Mouse (Mus musculus) mature B cell (primary cell): ENCODE results near the gene Olfr286.

Experiments
- in situ Hi-C: fragments of 300-500 bp; cut with MboI; formaldehyde crosslinking; loops from 2 replicates; pipeline ENCODE4 v1.14.3; 2019

Olfr286 gene

GRCm38 (mm10) chr15:98234350-98234749 is at the start of gene Olfr286:
Olfr286 (minus strand) TSS chr15:98234450.
- in situ Hi-C loops, result no loop called here

- in situ Hi-C loops, result no loop called here
These were observed 23.5 kb upstream of the Olfr286 start for GRCm38 (mm10) chr15:98257776-98258175.

- in situ Hi-C loops, result no loop called here
These were observed 22.9 kb upstream of the Olfr286 start, which contains the start of gene H1fnt for GRCm38 (mm10) chr15:98257193-98257592. H1fnt (minus strand) TSS chr15:98257293.

GRCm38 (mm10) chr15:98256271-98256670 is 22.0 kb upstream of the Olfr286 start:
- in situ Hi-C loops, result no loop called here

GRCm38 (mm10) chr15:98235442-98235841 is 1.2 kb upstream of the Olfr286 start:
- in situ Hi-C loops, result no loop called here

- in situ Hi-C loops, result no loop called here
These were observed 8.2 kb downstream of the Olfr286 start for GRCm38 (mm10) chr15:98226096-98226495.

GRCm38 (mm10) chr15:98225610-98226009 is 8.6 kb downstream of the Olfr286 start:
- in situ Hi-C loops, result no loop called here

GRCm38 (mm10) chr15:98222377-98222776 is 11.9 kb downstream of the Olfr286 start:
- in situ Hi-C loops, result no loop called here

GRCm38 (mm10) chr15:98220877-98221276 is 13.4 kb downstream of the Olfr286 start, which contains the start of the genes Gm44579 and Olfr287:
Gm44579 (minus strand) TSS chr15:98220977.
Olfr287 (minus strand) TSS chr15:98221056.
- in situ Hi-C loops, result no loop called here

GRCm38 (mm10) chr15:98214130-98214529 is 20.1 kb downstream of the Olfr286 start:
- in situ Hi-C loops, result no loop called here

- in situ Hi-C loops, result no loop called here
These were observed 20.8 kb downstream of the Olfr286 start for GRCm38 (mm10) chr15:98213336-98213870.

GRCm38 (mm10) chr15:98209676-98210075 is 24.6 kb downstream of the Olfr286 start:
- in situ Hi-C loops, result no loop called here

- in situ Hi-C loops, result no loop called here
These were observed 38.8 kb downstream of the Olfr286 start, which contains the start of gene Olfr288 for GRCm38 (mm10) chr15:98195442-98195841. Olfr288 (minus strand) TSS chr15:98195542.

- in situ Hi-C loops, result no loop called here
These were observed 49.8 kb downstream of the Olfr286 start for GRCm38 (mm10) chr15:98184456-98184855.

GRCm38 (mm10) chr15:98181856-98182570 is 52.2 kb downstream of the Olfr286 start:
- in situ Hi-C loops, result no loop called here

- in situ Hi-C loops, result no loop called here
These were observed 53.0 kb downstream of the Olfr286 start for GRCm38 (mm10) chr15:98181132-98181711.

GRCm38 (mm10) chr15:98180567-98181131 is 53.6 kb downstream of the Olfr286 start:
- in situ Hi-C loops, result no loop called here

- in situ Hi-C loops, result no loop called here
These were observed 56.9 kb downstream of the Olfr286 start for GRCm38 (mm10) chr15:98177320-98177719.
